Mouse (Mus musculus) liver (tissue): Measurements from ENCODE around the gene Itpr1.
A peak's percentile ranks its signal among the peaks of the same experiment; 100 is the strongest.

Experiments
- DNase-seq: peaks from one replicate; pipeline ENCODE4 v3.0.0-alpha.2; 2020; ENCODE audit warnings: mixed read lengths

Itpr1 gene

DNA sequence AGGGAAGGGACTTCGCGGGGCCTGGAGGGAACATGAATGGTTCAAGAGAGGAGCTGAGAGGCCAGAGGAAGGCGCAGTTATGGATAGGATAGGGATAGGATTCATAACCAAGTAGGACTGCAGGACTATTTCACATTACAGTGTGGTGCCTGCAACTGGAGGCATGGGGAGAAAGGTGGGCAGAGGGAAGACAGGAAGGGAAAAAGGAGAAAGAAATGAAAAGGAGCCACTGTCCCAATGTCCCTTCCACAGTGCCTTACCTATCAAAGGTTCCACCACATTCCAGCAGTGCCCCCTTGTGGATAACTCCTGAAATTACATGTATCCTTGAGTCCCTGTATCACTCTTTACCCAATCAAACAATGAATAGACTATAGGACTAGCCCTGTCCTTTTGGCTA lies 195.2 kb downstream of the Itpr1 start:
- DNase-seq: peak; percentile 35

DNA sequence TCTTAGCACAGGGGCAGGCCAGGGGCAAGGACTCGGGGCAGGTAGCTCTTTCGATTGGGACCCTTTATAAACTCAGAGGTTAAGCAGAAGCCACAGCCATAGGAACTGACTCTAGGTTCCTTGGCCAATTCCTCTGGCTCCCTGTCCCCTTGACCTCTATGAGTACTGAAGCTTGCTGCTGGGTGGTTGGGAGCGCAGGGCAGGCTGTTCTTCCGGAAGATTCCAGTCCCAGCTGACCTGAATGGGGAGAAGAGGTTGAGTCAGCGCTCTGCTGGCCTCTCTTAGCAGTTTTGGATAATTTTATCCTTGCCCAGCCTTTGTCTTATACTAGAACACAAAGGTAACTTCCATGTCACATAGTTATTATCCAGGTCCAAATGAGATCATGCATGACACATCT lies 195.8 kb downstream of the Itpr1 start:
- no peak for DNase-seq

DNA sequence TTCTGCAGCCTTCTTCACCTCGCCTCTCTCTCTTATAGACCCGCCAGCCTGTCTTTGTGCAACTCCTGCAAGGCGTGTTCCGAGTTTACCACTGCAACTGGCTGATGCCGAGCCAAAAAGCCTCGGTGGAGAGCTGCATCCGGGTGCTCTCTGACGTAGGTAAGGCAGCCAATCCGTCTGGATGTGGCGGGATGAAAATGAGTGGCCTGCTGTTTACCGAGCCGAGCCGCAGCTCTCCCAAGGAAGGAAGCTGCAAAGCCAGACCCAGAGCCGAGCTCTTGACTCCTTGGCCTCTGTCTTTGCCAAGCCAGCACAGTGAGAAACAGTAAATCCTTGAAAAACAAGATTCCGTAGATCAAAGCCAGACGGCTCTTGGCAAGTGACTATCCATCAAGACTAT lies 197.9 kb downstream of the Itpr1 start:
- no peak for DNase-seq

DNA sequence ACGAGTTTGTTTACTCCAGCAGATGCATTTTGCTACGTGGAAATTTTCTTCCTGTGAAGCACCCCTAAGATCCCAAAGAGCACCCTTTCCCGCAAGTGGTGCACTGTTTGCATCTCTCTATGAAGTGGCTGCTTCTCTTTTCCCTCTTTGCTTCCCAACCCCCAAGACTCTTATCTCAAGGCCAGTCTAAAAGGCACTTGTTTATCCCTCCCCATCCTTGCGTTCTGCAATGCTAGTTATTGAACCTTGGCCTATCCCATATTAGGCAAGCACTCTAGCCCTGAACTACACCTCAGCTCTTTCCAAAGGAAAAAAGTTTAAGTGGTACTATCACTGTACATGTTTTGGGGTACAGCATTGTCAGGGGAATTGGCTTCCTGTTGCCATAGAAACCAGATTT lies 198.3 kb downstream of the Itpr1 start:
- no peak for DNase-seq

DNA sequence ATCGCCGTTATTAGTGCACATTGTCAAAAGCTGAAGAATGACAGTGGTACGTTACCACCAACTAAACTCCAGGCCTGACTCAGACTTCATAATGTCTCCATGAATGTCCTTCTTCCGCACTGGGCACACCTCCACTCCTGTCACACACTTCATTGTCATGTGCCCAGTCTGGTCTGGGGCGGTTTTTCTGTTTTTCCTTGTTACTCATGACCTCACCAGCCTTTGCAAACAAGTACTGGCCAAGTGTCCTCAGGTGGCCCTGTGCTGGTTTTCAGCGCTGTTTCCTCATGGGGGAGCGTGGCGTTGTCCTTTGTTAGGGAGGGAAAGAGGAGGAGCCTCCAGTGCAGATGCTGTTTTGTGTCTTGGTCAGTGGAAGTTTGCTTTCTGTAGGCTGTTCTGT lies 200.1 kb downstream of the Itpr1 start:
- no peak for DNase-seq

DNA sequence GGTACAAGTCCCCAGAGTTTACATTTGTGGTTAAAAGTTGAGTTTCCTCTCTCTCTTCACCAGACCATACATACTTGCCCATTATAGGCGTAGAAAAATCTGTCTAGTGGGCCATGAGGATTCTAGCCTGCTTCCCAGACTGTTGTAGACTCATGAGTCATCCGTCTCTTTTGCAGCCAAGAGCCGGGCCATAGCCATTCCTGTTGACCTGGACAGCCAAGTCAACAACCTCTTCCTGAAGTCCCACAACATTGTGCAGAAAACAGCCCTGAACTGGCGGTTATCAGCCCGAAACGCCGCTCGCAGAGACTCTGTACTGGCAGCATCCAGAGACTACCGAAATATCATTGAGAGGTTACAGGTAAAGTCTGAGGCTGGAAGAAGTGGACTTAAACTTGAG lies 200.7 kb downstream of the Itpr1 start:
- DNase-seq: no peak

DNA sequence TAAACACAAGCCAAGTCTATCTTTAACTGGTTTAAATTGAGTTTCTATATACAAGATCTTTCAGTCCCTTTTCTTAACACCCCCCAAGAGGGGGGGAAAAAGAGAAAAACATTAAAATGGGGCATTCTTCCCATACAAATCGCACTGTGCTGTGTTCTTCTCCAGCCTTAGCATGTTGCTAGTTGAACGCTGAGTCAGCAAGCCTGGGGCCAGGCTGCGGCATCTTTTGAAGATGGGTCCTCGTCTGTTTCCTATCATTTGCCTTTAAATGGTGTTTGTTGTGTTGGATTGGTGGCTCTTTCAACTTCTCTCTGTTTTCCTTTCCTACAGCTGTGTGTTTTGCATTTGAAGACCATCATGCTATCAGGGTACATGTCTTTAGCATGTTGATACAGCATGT lies 203.0 kb downstream of the Itpr1 start:
- no peak for DNase-seq

DNA sequence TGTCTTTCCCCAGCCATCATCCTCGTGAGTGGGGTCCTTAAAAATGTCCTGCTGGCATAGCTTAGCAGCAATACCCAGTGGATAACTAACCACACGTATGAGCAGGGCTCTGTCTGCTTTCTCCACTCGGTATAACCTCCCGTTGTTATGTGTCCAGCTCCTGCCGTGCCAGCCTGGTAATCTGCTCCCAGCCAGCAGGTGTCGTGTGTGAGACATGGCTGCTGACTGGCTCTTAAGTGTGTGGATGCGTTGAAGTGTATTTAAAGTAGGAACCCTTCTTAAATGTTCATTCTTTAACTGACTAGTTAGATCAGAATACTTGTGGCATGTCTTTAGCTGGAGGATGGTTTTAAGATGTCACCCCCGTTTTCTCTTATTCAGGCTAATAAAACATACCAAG lies 204.6 kb downstream of the Itpr1 start:
- DNase-seq: peak; percentile 46

DNA sequence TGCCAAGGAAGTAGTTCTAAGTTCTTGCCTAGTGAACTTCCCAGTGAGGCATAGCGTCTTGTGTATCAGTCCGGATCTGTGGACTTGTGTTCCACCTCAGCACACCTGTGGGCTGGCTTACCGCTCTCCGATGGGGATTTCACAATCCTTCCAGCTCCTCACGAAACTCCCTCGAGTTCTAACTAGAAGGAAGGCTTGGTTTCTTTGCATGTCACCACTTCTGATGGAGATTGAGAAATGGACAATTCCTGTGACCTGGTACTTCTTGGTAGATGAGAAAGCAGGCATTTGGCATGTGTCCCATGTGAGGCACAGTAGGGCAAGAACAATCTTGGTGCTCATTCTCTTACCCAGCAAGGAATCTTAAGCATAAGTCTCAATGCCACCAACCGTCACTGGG lies 205.3 kb downstream of the Itpr1 start:
- DNase-seq: no peak

DNA sequence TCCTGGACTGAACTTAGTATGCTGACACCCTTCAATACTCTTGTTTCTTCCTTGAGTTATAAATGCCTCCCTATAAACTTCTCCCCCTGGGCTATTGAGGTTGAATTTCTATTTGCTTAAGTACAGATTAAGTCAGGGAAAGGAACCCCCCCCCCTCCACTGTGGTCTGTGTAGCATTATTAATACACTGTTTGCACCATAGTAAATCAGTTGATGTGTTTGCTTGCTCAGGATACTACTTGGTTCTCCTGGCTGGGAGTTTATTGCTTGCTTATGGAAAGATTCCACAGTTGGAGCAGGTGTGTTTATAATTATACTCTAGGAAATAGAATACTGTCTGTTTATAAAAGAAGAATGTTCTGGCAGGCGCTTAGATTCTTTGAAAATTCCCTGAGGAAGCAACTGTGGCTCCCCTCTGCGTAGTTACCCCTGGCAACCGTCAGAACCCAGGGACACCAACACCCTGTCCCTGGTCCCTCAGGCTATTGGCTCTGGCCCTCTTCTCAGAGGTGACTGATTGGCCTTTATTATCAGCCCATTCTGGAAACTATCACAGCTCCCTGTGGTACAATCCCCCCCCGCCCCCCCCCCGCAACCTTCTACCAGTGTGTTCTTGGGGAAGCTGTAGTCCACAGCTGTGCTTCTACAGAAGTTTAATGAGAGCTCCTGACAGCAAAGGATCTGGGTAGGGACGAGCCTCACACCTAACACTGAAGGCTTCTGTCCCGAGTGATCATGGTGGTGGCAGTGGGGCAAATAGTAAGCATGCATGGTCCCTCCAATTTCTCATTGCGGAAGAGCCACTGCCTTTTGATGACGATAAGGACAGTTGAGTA lies 212.1 kb downstream of the Itpr1 start:
- DNase-seq: no peak

DNA sequence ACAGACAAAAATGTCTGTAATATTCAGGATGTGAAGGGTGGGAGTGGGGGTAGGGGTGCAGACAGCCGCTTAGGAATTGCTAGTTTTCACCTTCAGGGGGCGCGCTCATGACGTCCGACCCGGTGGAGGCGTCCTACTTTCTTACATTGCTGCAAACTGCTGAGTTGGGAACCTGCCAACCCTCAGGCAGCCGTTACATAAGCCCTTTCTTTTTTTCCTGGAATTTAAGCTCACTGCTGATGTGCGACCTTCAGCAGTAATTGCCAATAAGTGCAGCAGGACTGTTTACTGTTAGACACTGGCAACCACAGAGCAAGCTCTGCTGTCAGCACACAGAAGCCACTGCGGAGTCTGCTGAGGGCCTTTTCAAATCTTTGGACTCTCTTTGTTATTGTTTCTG lies 213.9 kb downstream of the Itpr1 start:
- DNase-seq: peak; percentile 67

DNA sequence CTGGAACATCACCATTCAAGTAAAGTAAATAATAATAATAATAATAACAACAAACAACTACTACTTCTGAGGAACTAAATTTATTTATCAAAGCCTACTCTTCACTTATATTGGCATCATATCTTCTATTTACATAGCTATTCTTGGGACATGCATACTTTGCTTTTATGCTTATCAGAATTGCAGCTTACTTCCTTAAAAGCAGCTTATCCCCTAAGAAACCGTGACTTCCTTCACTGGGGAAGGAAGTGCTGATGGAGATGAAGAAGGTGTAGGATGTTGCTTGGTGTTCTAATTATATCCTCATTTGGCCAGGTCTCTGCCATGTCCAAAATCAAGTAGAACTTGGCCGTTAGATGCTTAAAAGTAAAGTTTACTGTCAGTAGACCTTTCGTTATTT lies 215.5 kb downstream of the Itpr1 start:
- no peak for DNase-seq

DNA sequence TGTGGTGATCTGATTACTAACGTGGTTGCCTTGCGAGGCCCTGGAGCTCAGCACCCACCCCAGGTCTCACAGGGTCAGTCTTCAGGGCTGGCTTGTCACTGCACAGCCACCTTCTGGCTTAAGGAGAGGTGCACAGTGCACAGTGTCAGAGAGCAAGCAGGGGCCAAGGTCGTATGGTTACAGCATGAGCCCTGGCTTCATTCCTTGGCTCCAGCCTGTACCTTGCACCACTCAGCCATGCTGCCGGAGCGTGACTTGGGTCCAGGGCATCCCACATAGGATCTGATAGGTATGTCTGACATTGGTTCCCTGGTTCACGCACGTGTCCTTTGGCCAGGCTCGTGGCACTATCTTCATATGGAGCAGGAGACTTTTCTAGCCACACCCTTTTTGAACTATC lies 217.1 kb downstream of the Itpr1 start:
- no peak for DNase-seq

DNA sequence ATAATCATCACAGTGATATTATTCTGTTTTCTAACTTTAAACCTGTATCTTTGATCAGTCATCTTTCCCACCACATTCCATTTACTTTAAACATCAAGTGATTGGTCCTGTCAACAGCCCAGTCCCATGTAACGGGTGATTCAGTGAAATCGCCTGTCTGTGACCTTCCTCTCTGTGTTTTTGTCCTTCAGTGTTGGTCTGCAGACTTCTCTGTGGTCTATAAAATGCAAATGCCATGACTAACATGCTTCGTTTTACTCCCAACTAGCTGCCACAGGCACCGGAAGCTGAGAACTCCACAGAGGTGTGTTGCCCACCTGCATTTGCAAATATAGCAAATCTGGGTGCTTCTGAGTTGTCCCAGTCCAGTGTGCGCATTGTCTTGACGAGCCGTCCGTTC lies 218.3 kb downstream of the Itpr1 start:
- DNase-seq: no peak

DNA sequence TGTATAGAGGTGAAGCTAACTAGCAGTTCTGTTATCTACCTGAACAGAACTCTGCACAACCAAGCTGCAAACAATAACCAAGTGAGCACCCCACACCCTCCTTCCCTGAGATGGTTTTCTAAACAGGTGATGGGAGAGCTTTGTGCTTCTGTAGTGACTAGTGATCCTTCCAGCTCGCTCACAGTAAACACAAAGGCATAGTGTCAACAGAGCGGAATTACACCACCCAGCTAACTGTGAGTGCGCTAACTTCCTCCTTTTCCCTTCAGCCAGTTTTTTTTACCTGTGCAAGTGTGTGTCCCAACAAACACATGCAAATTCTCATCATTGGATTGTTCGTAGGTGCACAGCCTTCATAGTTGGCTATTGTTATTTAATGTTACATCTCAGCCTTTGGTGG lies 219.9 kb downstream of the Itpr1 start:
- no peak for DNase-seq

DNA sequence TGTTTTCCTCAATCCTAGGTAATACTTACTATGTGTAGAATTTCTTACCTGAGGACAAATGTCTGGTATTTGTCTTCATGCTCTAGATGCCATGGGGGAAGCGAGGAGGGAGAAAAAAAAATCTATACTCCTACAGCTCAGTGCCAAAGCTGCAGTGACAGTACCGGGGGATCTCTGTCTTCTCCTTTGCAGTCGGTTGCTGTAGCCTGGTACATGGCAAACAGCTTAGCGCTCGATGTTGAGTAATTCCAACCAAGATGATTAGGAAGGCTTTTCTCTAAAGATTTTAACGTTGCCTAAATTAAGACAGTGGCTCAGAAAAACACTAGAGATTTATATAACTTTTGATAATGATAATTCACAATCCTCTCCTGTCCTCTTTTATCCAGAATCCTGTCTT lies 221.9 kb downstream of the Itpr1 start:
- no peak for DNase-seq

DNA sequence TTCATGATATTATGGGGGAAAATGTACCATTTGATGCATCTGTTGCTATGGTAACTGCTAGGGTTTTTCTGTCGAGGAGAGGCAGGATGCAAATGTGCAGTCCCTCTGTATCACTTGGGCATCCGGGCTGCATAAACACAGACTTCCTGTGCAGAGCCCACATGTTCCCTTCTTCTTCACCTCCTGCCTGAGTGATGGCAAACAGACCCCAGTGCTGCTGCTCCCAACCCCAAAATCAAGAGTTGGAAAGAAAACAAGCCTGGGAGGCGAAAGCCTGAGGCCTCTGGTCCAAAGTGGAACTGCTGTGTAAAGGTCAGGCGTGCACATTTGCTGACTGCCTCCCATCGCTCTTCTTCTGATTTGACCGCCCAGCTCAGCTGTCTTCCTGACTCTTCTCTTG lies 222.6 kb downstream of the Itpr1 start:
- no peak for DNase-seq

DNA sequence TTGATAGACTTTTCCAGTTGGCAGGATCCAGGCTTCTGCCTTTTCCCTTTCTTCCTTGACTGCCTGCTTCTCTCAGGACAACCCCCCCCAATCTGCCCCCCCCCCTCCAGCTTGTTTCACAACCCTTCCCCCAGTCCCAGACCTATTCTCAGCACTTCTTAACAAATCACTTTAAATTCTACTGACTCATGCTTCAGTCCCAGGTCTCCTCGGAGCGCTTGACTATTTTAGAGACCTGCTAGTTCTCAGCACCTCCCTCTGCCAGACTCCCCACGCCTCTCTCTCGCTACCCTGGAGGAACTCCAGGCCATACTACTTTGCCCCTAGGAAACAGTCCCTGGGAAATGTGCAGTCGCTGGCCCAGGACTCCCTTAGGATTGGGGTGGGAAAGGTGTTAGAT lies 223.7 kb downstream of the Itpr1 start:
- no peak for DNase-seq

DNA sequence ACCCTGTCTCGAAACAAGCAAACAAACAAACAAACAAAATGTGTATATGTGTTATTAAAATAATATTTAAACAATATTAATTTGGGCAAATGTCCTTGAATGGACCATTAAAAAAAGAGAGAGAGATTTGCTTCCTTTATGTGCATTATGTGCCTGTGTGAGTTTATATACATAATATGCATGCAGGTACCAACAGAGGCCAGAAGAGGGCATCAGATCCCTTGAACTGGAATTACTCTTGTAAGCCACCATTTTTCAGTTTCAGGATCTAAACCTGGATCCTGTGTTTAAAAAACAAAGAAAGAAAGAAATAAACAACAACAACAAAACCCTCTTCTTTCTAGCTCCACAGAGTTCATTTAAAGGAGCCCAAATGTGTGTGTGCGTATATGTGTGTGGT lies 228.4 kb downstream of the Itpr1 start:
- no peak for DNase-seq

DNA sequence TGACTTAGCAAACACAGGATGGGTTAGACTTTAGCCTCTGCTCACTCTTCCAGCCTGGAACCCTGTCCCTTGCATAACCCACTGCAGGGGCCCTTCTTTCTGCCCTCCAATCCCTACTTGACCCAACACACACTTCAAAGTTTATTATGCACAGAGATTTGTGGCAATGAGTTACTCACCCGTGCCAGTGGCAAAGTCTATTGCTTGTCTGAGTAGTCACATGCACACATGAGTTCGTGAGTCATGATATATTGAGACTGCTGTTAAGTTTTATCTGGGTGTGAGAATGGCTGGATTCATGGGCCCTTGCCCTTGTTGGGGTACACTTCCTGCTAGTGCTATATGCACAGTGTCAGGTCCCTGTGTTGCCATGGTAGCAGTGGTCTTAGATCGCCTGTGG lies 229.4 kb downstream of the Itpr1 start:
- no peak for DNase-seq

DNA sequence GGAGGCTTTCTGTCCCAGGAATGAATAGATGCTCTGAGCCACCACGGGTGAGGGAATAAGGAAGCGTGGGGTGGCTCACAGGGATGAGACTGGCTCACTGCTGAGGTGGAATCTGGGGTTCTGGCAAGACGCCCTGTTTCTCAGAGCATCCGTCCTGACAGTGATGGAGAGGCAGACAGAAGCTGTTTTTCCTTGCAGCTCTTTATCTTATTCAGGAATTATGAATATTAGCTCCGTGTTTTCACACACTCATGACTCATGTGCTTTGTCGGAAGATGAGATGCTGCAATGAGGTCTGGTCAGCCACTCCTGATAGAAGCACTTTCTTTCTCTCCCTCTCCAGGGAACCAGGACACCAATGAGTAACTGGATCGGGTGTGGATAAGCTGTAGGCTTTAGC lies 231.5 kb downstream of the Itpr1 start:
- DNase-seq: no peak

DNA sequence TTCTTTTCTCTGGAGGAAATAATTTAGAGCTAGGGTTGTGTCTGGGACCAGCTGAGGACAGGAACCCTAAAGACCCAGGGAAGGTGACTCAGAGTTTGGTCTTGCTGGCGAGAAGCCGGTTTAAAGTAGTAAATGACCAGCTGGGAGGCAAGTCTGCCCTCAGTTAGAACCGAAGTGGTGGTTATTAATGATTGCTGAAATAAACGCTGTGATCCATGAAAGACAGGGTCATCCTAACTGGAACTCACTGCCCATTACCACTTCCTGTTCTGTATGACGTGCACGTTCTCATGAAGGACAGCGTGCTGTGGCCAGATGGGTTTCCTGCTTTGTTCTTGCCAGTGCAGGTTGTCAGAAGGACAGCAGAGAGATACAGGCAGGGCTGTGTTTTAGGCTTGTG lies 232.1 kb downstream of the Itpr1 start:
- DNase-seq: no peak

DNA sequence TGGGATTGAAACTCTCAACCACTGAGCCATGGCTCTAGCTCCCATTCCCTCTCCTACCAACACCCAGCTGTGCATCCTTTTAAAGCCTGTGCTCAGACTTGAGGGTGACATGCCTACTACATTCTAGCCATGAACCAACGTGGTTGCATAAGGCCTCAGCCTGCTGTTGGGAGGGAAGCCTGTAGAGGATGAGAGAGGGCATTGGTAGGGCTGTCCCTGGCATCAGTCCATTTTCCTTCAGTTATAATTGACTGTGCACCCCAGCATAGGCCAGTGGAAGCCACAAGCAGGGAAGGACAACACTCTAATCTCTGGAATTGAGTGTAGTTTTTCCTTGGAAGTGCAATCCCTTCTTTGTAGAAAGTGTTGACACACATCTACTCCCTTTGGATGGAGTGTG lies 233.9 kb downstream of the Itpr1 start:
- DNase-seq: no peak

DNA sequence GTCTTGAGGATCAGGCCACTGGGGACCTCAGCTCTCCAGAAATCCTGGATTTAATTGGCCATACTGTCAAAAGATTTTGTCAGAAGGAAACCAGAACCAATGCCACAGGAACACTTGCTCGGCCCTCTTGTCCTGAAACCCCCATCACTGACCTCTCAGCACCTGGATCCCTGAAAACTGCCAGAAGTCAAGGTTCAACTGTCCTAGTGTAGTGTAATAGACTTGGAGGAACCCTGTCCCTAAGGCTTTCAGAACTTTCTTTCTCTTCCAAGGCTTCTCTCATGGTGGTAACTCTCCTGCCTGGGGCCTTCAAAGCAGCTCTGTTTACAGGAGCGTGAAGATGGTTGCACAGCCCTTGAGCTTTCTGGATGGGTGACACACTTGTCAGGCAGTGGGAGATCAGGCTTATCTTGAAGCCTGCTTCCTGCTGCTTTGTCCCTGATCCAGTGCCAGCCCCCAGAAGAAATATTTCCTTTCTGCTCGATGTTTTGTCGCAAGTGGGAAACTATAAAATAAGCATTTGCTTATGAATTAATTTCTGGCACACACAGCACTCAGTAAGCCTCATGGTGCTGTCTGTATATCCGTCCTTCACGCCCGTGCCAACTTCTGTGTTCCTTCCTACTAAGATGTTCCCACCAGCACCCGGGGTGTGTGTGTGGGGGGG lies 234.4 kb downstream of the Itpr1 start:
- DNase-seq: no peak
